Comparison of ENCODE assay signal across 22 mouse cellular contexts in genomic region chr12:36681779-36682178, GRCm38 (mm10).
DNase-seq lines count a peak whose midpoint lies in the region; ATAC-seq and TF ChIP-seq lines count a peak whose summit lies in the region.
"Had no signal": no experiment of that assay in that cellular context is flagged by ENCODE, and none has a peak within 500 bp of the region (broad histone marks: within the 10 kb centered on the region; RNA-seq: fewer than 3 reads in every experiment).

No protein-coding gene starts in this region.

- no peaks in the 10 kb centered on the region for H3K27me3 ChIP-seq in forebrain, postnatal 0 days (ENCODE audit: insufficient read depth, low read length)
- H3K27me3 ChIP-seq in forebrain, embryonic 15.5 days: no peaks in the 10 kb centered on the region
- H3K27me3 ChIP-seq in intestine, postnatal 0 days (replicated peaks; ENCODE audit: control insufficient read depth, insufficient read depth, low read length): no peaks in the 10 kb centered on the region
- no peaks in the 10 kb centered on the region for H3K27me3 ChIP-seq in intestine, embryonic 16.5 days (replicated peaks; ENCODE audit: control insufficient read depth, insufficient read depth, low read length)
- H3K27me3 ChIP-seq in liver, postnatal 0 days (ENCODE audit: insufficient read depth, low read length): no peaks in the 10 kb centered on the region
- H3K27me3 ChIP-seq in liver, embryonic 11.5 days (replicated peaks; ENCODE audit: control insufficient read depth, insufficient read depth, low read length): no peaks in the 10 kb centered on the region
- H3K27me3 ChIP-seq: embryonic facial prominence, embryonic 12.5 days; heart, embryonic 15.5 days had no signal

- 0 out of 2 replicates have a peak, but pooled peaks have one; percentile 5 for TF ChIP-seq CTCF in forebrain, postnatal 0 days (IDR thresholded peaks at IDR 0.05; ENCODE audit: low read depth)
- peak; percentile 21; the same call in 1 of the 2 replicates for TF ChIP-seq CTCF in intestine, postnatal 0 days (IDR thresholded peaks at IDR 0.05; ENCODE audit: low read depth)
- peak; percentile 15; the same call in 1 of the 2 replicates for TF ChIP-seq CTCF in liver, postnatal 0 days (IDR thresholded peaks at IDR 0.05; ENCODE audit: low read depth)

- ATAC-seq in forebrain, postnatal 0 days: no peak
- ATAC-seq in forebrain, embryonic 15.5 days (replicated peaks): no peak
- ATAC-seq in intestine, postnatal 0 days: no peak
- ATAC-seq in intestine, embryonic 16.5 days: no peak
- no peak for ATAC-seq in liver, postnatal 0 days
- no peak for ATAC-seq in liver, embryonic 11.5 days (replicated peaks; ENCODE audit: low FRiP score)
- ATAC-seq: activated CD4-positive, CD25-positive, alpha-beta regulatory T cell, adult 4 months; CD4-positive, CD25-positive, alpha-beta regulatory T cell, adult 4 months; Patski had no signal

- no peaks in the 10 kb centered on the region for H3K4me1 ChIP-seq in forebrain, postnatal 0 days (ENCODE audit: insufficient read depth)
- no peaks in the 10 kb centered on the region for H3K4me1 ChIP-seq in forebrain, embryonic 15.5 days
- H3K4me1 ChIP-seq in intestine, postnatal 0 days (replicated peaks; ENCODE audit: control insufficient read depth, insufficient read depth, low read length): no peaks in the 10 kb centered on the region
- no peaks in the 10 kb centered on the region for H3K4me1 ChIP-seq in intestine, embryonic 16.5 days (ENCODE audit: control insufficient read depth, insufficient read depth, low read length)
- no peaks in the 10 kb centered on the region for H3K4me1 ChIP-seq in liver, postnatal 0 days (ENCODE audit: insufficient read depth)
- no peaks in the 10 kb centered on the region for H3K4me1 ChIP-seq in liver, embryonic 11.5 days (replicated peaks; ENCODE audit: control insufficient read depth, insufficient read depth, low read length)
- H3K4me1 ChIP-seq: embryonic facial prominence, embryonic 12.5 days; heart, embryonic 15.5 days had no signal

- no peak for TF ChIP-seq EP300 in liver, postnatal 0 days (IDR thresholded peaks at IDR 0.05; ENCODE audit: low read depth)

- WGBS in forebrain, postnatal 0 days: 83% methylated on average over 6 of the region's 6 CpGs
- WGBS in forebrain, embryonic 15.5 days: 87% methylated on average over 6 of the region's 6 CpGs
- WGBS in intestine, postnatal 0 days: 81% methylated on average over 6 of the region's 6 CpGs
- 81% methylated on average over 6 of the region's 6 CpGs for WGBS in intestine, embryonic 16.5 days
- 61% methylated on average over 6 of the region's 6 CpGs for WGBS in liver, postnatal 0 days (ENCODE audit: insufficient replicate concordance)
- WGBS in liver, embryonic 11.5 days: 72% methylated on average over 6 of the region's 6 CpGs

- no peak for DNase-seq in forebrain, postnatal 0 days
- DNase-seq in liver, postnatal 0 days: no peak
- no peak for DNase-seq in liver, embryonic 11.5 days (ENCODE audit: low spot score)
- no peak for DNase-seq in thymus, postnatal 10 days (ENCODE audit: low spot score in 2 of 2)
- DNase-seq: adrenal gland, postnatal 14 days; B cell, adult 2 months; cerebellum, adult 11-12 months; cerebellum, adult 9-10 months; cerebellum, postnatal 25 days; gastrocnemius, postnatal 36 days; heart, adult 11 months; heart, postnatal 14 days had no signal

- H3K36me3 ChIP-seq in forebrain, postnatal 0 days (ENCODE audit: insufficient read depth): no peaks in the 10 kb centered on the region
- H3K36me3 ChIP-seq in forebrain, embryonic 15.5 days: no peaks in the 10 kb centered on the region
- no peaks in the 10 kb centered on the region for H3K36me3 ChIP-seq in intestine, postnatal 0 days (ENCODE audit: control insufficient read depth, insufficient read depth)
- no peaks in the 10 kb centered on the region for H3K36me3 ChIP-seq in intestine, embryonic 16.5 days (ENCODE audit: control insufficient read depth, insufficient read depth, low read length)
- H3K36me3 ChIP-seq in liver, postnatal 0 days (replicated peaks; ENCODE audit: insufficient read depth, low read length): no peaks in the 10 kb centered on the region
- H3K36me3 ChIP-seq in liver, embryonic 11.5 days (ENCODE audit: control insufficient read depth, insufficient read depth, low read length): no peaks in the 10 kb centered on the region
- H3K36me3 ChIP-seq: embryonic facial prominence, embryonic 12.5 days; heart, embryonic 15.5 days had no signal

- no peak overlapping the region for H3K9ac ChIP-seq in forebrain, postnatal 0 days
- H3K9ac ChIP-seq in forebrain, embryonic 15.5 days (replicated peaks): no peak overlapping the region
- H3K9ac ChIP-seq in intestine, postnatal 0 days (ENCODE audit: low read depth, low read length): no peak overlapping the region
- no peak overlapping the region for H3K9ac ChIP-seq in intestine, embryonic 16.5 days (ENCODE audit: low read depth, low read length)
- no peak overlapping the region for H3K9ac ChIP-seq in liver, postnatal 0 days (replicated peaks)
- H3K9ac ChIP-seq in liver, embryonic 11.5 days (ENCODE audit: low read depth, low read length): no peak overlapping the region
- H3K9ac ChIP-seq: embryonic facial prominence, embryonic 12.5 days; heart, embryonic 15.5 days; hindbrain, embryonic 14.5 days had no signal

- no peak overlapping the region for H3K4me3 ChIP-seq in forebrain, postnatal 0 days (ENCODE audit: low read depth, low read length)
- H3K4me3 ChIP-seq in forebrain, embryonic 15.5 days: no peak overlapping the region
- no peak overlapping the region for H3K4me3 ChIP-seq in intestine, postnatal 0 days (ENCODE audit: low read depth, low read length)
- H3K4me3 ChIP-seq in intestine, embryonic 16.5 days (ENCODE audit: low read length): no peak overlapping the region
- H3K4me3 ChIP-seq in liver, postnatal 0 days (ENCODE audit: low read depth, low read length): no peak overlapping the region
- H3K4me3 ChIP-seq in liver, embryonic 11.5 days (ENCODE audit: low read depth, low read length): no peak overlapping the region
- H3K4me3 ChIP-seq: embryonic facial prominence, embryonic 12.5 days; heart, embryonic 15.5 days had no signal

- no peak overlapping the region for H3K4me2 ChIP-seq in forebrain, postnatal 0 days (ENCODE audit: low read depth)
- H3K4me2 ChIP-seq in forebrain, embryonic 15.5 days (replicated peaks): no peak overlapping the region
- no peak overlapping the region for H3K4me2 ChIP-seq in intestine, postnatal 0 days (replicated peaks; ENCODE audit: low read depth)
- no peak overlapping the region for H3K4me2 ChIP-seq in intestine, embryonic 16.5 days (ENCODE audit: low read depth, low read length)
- no peak overlapping the region for H3K4me2 ChIP-seq in liver, postnatal 0 days (ENCODE audit: low read depth, low read length)
- H3K4me2 ChIP-seq in liver, embryonic 11.5 days: no peak overlapping the region
- H3K4me2 ChIP-seq: embryonic facial prominence, embryonic 12.5 days; heart, embryonic 11.5 days; heart, embryonic 15.5 days; hindbrain, embryonic 14.5 days had no signal

- no peak overlapping the region for H3K27ac ChIP-seq in forebrain, postnatal 0 days (ENCODE audit: low read depth, low read length)
- no peak overlapping the region for H3K27ac ChIP-seq in forebrain, embryonic 15.5 days (replicated peaks)
- no peak overlapping the region for H3K27ac ChIP-seq in intestine, postnatal 0 days (ENCODE audit: low read depth, low read length)
- H3K27ac ChIP-seq in intestine, embryonic 16.5 days (ENCODE audit: low read length): no peak overlapping the region
- H3K27ac ChIP-seq in liver, postnatal 0 days (ENCODE audit: low read depth): no peak overlapping the region
- H3K27ac ChIP-seq in liver, embryonic 11.5 days (ENCODE audit: low read depth, low read length): no peak overlapping the region
- H3K27ac ChIP-seq: embryonic facial prominence, embryonic 12.5 days; heart, embryonic 15.5 days; hindbrain, embryonic 14.5 days had no signal

- H3K9me3 ChIP-seq in forebrain, postnatal 0 days (ENCODE audit: low read length): no peaks in the 10 kb centered on the region
- H3K9me3 ChIP-seq in forebrain, embryonic 15.5 days: no peaks in the 10 kb centered on the region
- H3K9me3 ChIP-seq in intestine, postnatal 0 days (ENCODE audit: control insufficient read depth): no peaks in the 10 kb centered on the region
- no peaks in the 10 kb centered on the region for H3K9me3 ChIP-seq in intestine, embryonic 16.5 days (ENCODE audit: control insufficient read depth, low read length)
- H3K9me3 ChIP-seq in liver, postnatal 0 days (ENCODE audit: low read length): no peaks in the 10 kb centered on the region
- H3K9me3 ChIP-seq in liver, embryonic 11.5 days (ENCODE audit: control insufficient read depth, low read length): no peaks in the 10 kb centered on the region
- H3K9me3 ChIP-seq: embryonic facial prominence, embryonic 12.5 days; heart, embryonic 15.5 days had no signal
